Mouse (Mus musculus) liver, postnatal 0 days (tissue): ENCODE measurements around the gene Spesp1.

Source experiments
- CTCF ChIP-seq: sonication (generic); IDR thresholded peaks from 2 replicates; pipeline ENCODE4 v1.5.1; 2016; ENCODE audit warnings: antibody characterized with exemption, low read depth
- EP300 ChIP-seq: IDR thresholded peaks from 2 replicates; pipeline ENCODE4 v1.6.1; 2016; ENCODE audit warnings: antibody characterized with exemption, low read depth, mild to moderate bottlenecking

GRCm38 (mm10) chr9:62287633-62288025 lies 5.6 kb upstream of the Spesp1 start:
- TF ChIP-seq CTCF, result no peak
- TF ChIP-seq EP300, result no peak
